Mouse (Mus musculus): Measurements from ENCODE around the gene Ncapg. TPM values are rescaled to one million over a fixed set of nuclear protein-coding genes. Genes with fewer than 3 reads are reported as not detected.

Gene Ncapg
- total RNA-seq (2014; rRNA removed): 2.4 and 3.2 TPM in 2 replicates
- polyA plus RNA-seq (2015; fragmentation: Nextera tagmentation; extraction: Ambion mirVana): 2.1 and 2.4 TPM in 2 replicates

DNA sequence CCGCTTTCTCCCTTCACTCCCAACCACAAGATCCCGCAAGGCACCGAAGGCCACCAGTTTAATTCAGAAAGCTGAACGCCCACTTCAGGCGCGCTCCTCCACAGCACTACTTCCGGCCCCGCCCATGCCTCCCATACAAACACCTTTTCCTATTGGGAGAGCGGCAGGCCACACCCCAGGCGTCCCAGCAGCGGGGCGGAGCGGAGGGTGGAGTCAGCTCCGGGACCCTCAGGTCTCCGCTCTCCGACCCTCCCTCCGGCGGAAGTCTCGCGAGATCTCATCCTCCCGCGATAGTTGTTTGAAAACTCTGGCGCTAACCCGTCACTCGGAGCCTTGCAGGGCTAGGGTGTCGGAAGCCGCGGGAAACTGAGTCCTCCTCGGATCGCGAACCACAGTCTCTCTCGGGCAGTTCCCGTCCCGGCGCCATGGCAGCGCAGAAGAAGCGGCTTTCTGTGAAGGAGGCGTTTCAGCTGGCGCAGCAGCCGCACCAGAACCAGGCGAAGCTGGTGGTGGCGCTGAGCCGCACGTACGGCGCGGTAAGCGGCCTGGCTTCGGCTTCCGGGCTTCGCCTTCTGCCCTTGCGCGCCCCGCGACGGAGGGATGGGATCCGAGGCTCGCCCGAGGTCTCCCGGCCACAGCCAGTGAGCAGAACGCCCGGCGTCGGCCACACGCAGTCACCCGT lies at the start of gene Ncapg:
TSS of gene Ncapg (plus strand) at position 322 of the 682 bp plus-strand sequence.
- peak within 1 kb of the TSS; percentile 74 for H3K9ac ChIP-seq (replicated peaks; ENCODE audit: low read length, poor library complexity, severe bottlenecking)
- H3K36me3 ChIP-seq (ENCODE audit: insufficient read depth, low read length): no peaks in the 10 kb centered on the region
- H3K9me3 ChIP-seq (ENCODE audit: low read length): no peaks in the 10 kb centered on the region
- under 1% methylated on average over 66 of the region's 66 CpGs for WGBS
- DNase-seq (ENCODE audit: low spot score): peak; percentile 98
- no peaks in the 10 kb centered on the region for H3K4me1 ChIP-seq (ENCODE audit: insufficient read depth, low read length)
- H3K4me3 ChIP-seq (ENCODE audit: low read depth, low read length): peak within 1 kb of the TSS; percentile 83
- H3K27me3 ChIP-seq (ENCODE audit: insufficient read depth, low read length): no peaks in the 10 kb centered on the region
- 0 out of 2 replicates have a peak within 1 kb of the TSS, but pooled peaks have one; percentile 62 for H3K27ac ChIP-seq (ENCODE audit: low read depth, low read length)
- peak within 1 kb of the TSS; percentile 100 for H3K4me2 ChIP-seq (ENCODE audit: low read depth, low read length, poor library complexity, severe bottlenecking)
- peak; percentile 100 for ATAC-seq (ENCODE audit: low FRiP score)
- TF ChIP-seq CTCF (IDR thresholded peaks at IDR 0.05): peak; percentile 15; the same call in 1 of the 2 replicates

DNA sequence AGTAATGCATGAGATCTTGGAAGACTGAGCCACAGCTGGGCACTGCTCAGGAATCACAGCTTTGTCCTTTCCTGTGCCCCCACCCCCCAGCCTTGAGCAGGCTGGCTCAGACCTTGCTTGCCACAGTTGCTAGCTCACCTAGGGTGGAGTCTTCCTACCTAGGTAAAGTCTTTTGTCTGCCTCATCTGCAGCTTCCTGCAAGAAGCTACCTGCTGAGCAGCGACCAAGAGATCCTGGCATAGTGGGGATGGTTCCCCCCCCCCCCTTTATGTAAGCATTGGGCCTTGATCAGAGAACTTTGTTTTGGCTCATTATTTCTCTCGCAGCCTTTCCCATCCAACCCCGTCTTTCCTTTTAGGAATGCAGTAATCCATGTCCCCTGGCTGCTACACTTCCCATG lies 48.2 kb upstream of the Ncapg start:
- no peak overlapping the region for H3K4me3 ChIP-seq (ENCODE audit: low read depth, low read length)
- 0 out of 2 replicates have a peak, but pooled peaks cover 4% of the 10 kb centered on the region for H3K9me3 ChIP-seq (ENCODE audit: low read length)
- TF ChIP-seq CTCF (IDR thresholded peaks at IDR 0.05): no peak
- DNase-seq (ENCODE audit: low spot score) (no peak), ATAC-seq (ENCODE audit: low FRiP score) (no peak)
- no peak overlapping the region for H3K27ac ChIP-seq (ENCODE audit: low read depth, low read length)
- no peaks in the 10 kb centered on the region for H3K4me1 ChIP-seq (ENCODE audit: insufficient read depth, low read length)
- H3K36me3 ChIP-seq (ENCODE audit: insufficient read depth, low read length): no peaks in the 10 kb centered on the region
- no peak overlapping the region for H3K4me2 ChIP-seq (ENCODE audit: low read depth, low read length, poor library complexity, severe bottlenecking)
- no peaks in the 10 kb centered on the region for H3K27me3 ChIP-seq (ENCODE audit: insufficient read depth, low read length)
- 30% methylated on average over 3 of the region's 3 CpGs for WGBS
- no peak overlapping the region for H3K9ac ChIP-seq (replicated peaks; ENCODE audit: low read length, poor library complexity, severe bottlenecking)

DNA sequence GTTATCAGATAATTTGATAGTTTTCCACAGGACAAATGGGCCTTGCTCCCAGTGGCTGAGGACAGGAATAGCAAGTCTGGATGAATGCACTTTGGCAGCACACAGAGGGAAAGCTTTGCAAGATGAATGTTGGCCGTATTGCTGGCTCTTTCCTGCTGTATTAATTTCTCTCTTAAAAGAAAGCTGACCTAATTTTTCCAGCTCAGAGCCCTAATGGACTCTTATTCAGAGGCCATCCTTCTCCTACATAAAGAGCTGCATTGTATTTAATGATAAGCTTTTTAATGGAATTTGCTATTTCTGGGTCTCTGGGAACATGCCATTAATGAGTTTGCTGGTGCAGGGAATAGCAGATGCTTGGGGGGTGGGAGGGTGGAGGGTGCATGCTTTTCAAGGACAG lies 41.9 kb upstream of the Ncapg start:
- Histone ChIP-seq H3K27ac (ENCODE audit: low read depth, low read length) (no peak overlapping the region), H3K4me3 (ENCODE audit: low read depth, low read length) (no peak overlapping the region), H3K4me1 (ENCODE audit: insufficient read depth, low read length) (no peaks in the 10 kb centered on the region), H3K4me2 (ENCODE audit: low read depth, low read length, poor library complexity, severe bottlenecking) (no peak overlapping the region), H3K9ac (replicated peaks; ENCODE audit: low read length, poor library complexity, severe bottlenecking) (no peak overlapping the region), H3K9me3 (ENCODE audit: low read length) (0 out of 2 replicates have a peak, but pooled peaks cover 4% of the 10 kb centered on the region), H3K36me3 (ENCODE audit: insufficient read depth, low read length) (no peaks in the 10 kb centered on the region), H3K27me3 (ENCODE audit: insufficient read depth, low read length) (no peaks in the 10 kb centered on the region)
- peak; percentile 41; the same call in 1 of the 2 replicates for ATAC-seq (ENCODE audit: low FRiP score)
- TF ChIP-seq CTCF (IDR thresholded peaks at IDR 0.05): no peak
- WGBS: 75% methylated on average over 1 of the region's 1 CpGs
- DNase-seq (ENCODE audit: low spot score): peak; percentile 55

DNA sequence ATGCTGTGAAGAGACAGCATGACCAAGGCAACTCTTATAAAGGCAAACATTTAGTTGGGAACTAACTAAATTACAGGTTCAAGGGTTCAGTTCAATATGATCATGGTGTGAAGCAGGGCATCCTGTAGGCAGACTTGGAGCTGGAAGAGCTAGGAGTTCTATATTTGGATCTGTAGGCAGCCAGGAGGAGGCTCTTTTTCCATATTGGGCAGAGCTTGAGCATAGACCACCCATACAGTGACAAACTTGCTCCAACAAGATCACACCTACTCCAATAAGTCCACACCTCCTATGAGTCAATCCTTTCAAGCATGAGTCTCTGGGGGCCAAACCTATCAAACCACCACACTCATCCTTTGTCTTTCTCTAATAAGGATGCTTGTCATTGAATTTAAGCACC lies 40.2 kb upstream of the Ncapg start:
- Histone ChIP-seq H3K4me1 (ENCODE audit: insufficient read depth, low read length) (no peaks in the 10 kb centered on the region), H3K9me3 (ENCODE audit: low read length) (0 out of 2 replicates have a peak, but pooled peaks cover 4% of the 10 kb centered on the region), H3K27me3 (ENCODE audit: insufficient read depth, low read length) (no peaks in the 10 kb centered on the region), H3K4me3 (ENCODE audit: low read depth, low read length) (no peak overlapping the region), H3K9ac (replicated peaks; ENCODE audit: low read length, poor library complexity, severe bottlenecking) (no peak overlapping the region), H3K4me2 (ENCODE audit: low read depth, low read length, poor library complexity, severe bottlenecking) (no peak overlapping the region), H3K36me3 (ENCODE audit: insufficient read depth, low read length) (no peaks in the 10 kb centered on the region), H3K27ac (ENCODE audit: low read depth, low read length) (no peak overlapping the region)
- TF ChIP-seq CTCF (IDR thresholded peaks at IDR 0.05): no peak
- DNase-seq (ENCODE audit: low spot score) (no peak), ATAC-seq (ENCODE audit: low FRiP score) (no peak)

DNA sequence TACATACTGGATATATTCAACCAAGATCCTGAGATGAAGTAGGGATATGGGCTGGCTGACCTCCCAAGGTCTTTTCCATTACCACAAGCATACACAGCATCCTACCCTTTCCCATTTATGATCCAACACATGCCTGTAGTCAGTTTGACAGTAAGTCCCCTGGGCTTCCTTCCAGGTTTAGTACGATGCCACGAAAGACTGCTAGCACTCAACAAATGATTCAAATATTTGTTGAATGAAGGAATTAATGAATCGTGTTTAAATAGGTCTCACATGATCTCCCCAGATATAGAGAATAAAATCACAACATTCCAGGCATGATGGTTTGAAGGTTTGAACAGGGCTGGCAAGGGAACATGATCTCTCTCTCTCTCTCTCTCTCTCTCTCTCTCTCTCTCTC lies 31.3 kb upstream of the Ncapg start:
- ATAC-seq (ENCODE audit: low FRiP score) (no peak), DNase-seq (ENCODE audit: low spot score) (peak; percentile 18)
- no peak for TF ChIP-seq CTCF (IDR thresholded peaks at IDR 0.05)
- peak overlapping the region; percentile 65 for H3K4me3 ChIP-seq (ENCODE audit: low read depth, low read length)
- H3K9me3 ChIP-seq (ENCODE audit: low read length): no peaks in the 10 kb centered on the region
- no peaks in the 10 kb centered on the region for H3K27me3 ChIP-seq (ENCODE audit: insufficient read depth, low read length)
- H3K36me3 ChIP-seq (ENCODE audit: insufficient read depth, low read length): no peaks in the 10 kb centered on the region
- 40% methylated on average over 3 of the region's 3 CpGs for WGBS
- no peak overlapping the region for H3K27ac ChIP-seq (ENCODE audit: low read depth, low read length)
- H3K4me2 ChIP-seq (ENCODE audit: low read depth, low read length, poor library complexity, severe bottlenecking): peak overlapping the region; percentile 81
- no peaks in the 10 kb centered on the region for H3K4me1 ChIP-seq (ENCODE audit: insufficient read depth, low read length)
- H3K9ac ChIP-seq (replicated peaks; ENCODE audit: low read length, poor library complexity, severe bottlenecking): peak overlapping the region; percentile 66; the same call in 1 of the 2 replicates
